Mouse (Mus musculus): ENCODE results near the gene Slc23a4. TPM values are rescaled to one million over a fixed set of nuclear protein-coding genes. Genes with fewer than 3 reads are reported as not detected.

The Slc23a4 gene
- total RNA-seq, 2 experiments from 2014 or later, result 1.0 to 1.6 TPM

GRCm38 (mm10) chr6:34964550-34964949, 23.7 kb downstream of the Slc23a4 start:
- no peak for DNase-seq (ENCODE audit: low spot score in 2 of 2)
- intact Hi-C loops (cut with DNase I), result no loop called here

- intact Hi-C loops (cut with DNase I), result no loop called here
- no peak for DNase-seq (ENCODE audit: low spot score in 2 of 2)
These were observed 29.1 kb downstream of the Slc23a4 start for GRCm38 (mm10) chr6:34959131-34959530.

GRCm38 (mm10) chr6:34955862-34956241, 32.4 kb downstream of the Slc23a4 start:
- intact Hi-C loops (cut with DNase I), result no loop called here
- DNase-seq (ENCODE audit: low spot score in 2 of 2), result no peak

- intact Hi-C loops (cut with DNase I), result no loop called here
- DNase-seq (ENCODE audit: low spot score in 2 of 2), result no peak
These were observed 33.0 kb downstream of the Slc23a4 start for GRCm38 (mm10) chr6:34954926-34955861.

GRCm38 (mm10) chr6:34951956-34952667, 36.1 kb downstream of the Slc23a4 start:
- intact Hi-C loops (cut with DNase I), result no loop called here

GRCm38 (mm10) chr6:34951518-34951917, 36.7 kb downstream of the Slc23a4 start:
- intact Hi-C loops (cut with DNase I), result no loop called here

More at GRCm38 (mm10) chr6:34951956-34952667, 36.1 kb downstream of the Slc23a4 start:
- DNase-seq (ENCODE audit: low spot score in 2 of 2), result no peak

GRCm38 (mm10) chr6:34948461-34948860, 39.7 kb downstream of the Slc23a4 start:
- intact Hi-C loops (cut with DNase I), result no loop called here
- peak in 1 of 2 experiments; percentile 14 for DNase-seq (ENCODE audit: low spot score in 2 of 2)

More at GRCm38 (mm10) chr6:34951518-34951917, 36.7 kb downstream of the Slc23a4 start:
- DNase-seq (ENCODE audit: low spot score in 2 of 2), result no peak

- intact Hi-C loops (cut with DNase I), result no loop called here
- DNase-seq (ENCODE audit: low spot score in 2 of 2), result no peak
These were observed 41.6 kb downstream of the Slc23a4 start for GRCm38 (mm10) chr6:34946486-34947079.

GRCm38 (mm10) chr6:34943499-34943898, 44.7 kb downstream of the Slc23a4 start:
- intact Hi-C loops (cut with DNase I), result no loop called here
- no peak for DNase-seq (ENCODE audit: low spot score in 2 of 2)

GRCm38 (mm10) chr6:34942446-34942845, 45.8 kb downstream of the Slc23a4 start:
- intact Hi-C loops (cut with DNase I), result no loop called here
- no peak for DNase-seq (ENCODE audit: low spot score in 2 of 2)

GRCm38 (mm10) chr6:34941496-34941895, 46.7 kb downstream of the Slc23a4 start:
- no peak for DNase-seq (ENCODE audit: low spot score in 2 of 2)
- intact Hi-C loops (cut with DNase I), result no loop called here

- no peak for DNase-seq (ENCODE audit: low spot score in 2 of 2)
- intact Hi-C loops (cut with DNase I), result no loop called here
These were observed 48.8 kb downstream of the Slc23a4 start for GRCm38 (mm10) chr6:34939451-34939850.

- DNase-seq (ENCODE audit: low spot score in 2 of 2), result no peak
- intact Hi-C loops (cut with DNase I), result no loop called here
These were observed 49.3 kb downstream of the Slc23a4 start for GRCm38 (mm10) chr6:34938929-34939325.

GRCm38 (mm10) chr6:34938280-34938928, 49.8 kb downstream of the Slc23a4 start:
- intact Hi-C loops (cut with DNase I), result no loop called here
- no peak for DNase-seq (ENCODE audit: low spot score in 2 of 2)

- intact Hi-C loops (cut with DNase I), result no loop called here
These were observed 51.5 kb downstream of the Slc23a4 start for GRCm38 (mm10) chr6:34936743-34937142.

GRCm38 (mm10) chr6:34932633-34933032, 55.6 kb downstream of the Slc23a4 start:
- intact Hi-C loops (cut with DNase I), result no loop called here
- DNase-seq (ENCODE audit: low spot score in 2 of 2), result no peak

More at GRCm38 (mm10) chr6:34936743-34937142, 51.5 kb downstream of the Slc23a4 start:
- DNase-seq (ENCODE audit: low spot score in 2 of 2), result no peak

GRCm38 (mm10) chr6:34927594-34927993, 60.6 kb downstream of the Slc23a4 start:
- DNase-seq (ENCODE audit: low spot score in 2 of 2), result no peak
- intact Hi-C loops (cut with DNase I), result loop anchor here (5.0 kb wide), 1 partner anchor 415 kb away; no protein-coding TSS in a partner anchor

- intact Hi-C loops (cut with DNase I), result loop anchor here (5.0 kb wide), 1 partner anchor 415 kb away; no protein-coding TSS in a partner anchor
- peak; percentile 64 to 71 for DNase-seq (ENCODE audit: low spot score in 2 of 2)
These were observed 61.0 kb downstream of the Slc23a4 start for GRCm38 (mm10) chr6:34927156-34927555.

GRCm38 (mm10) chr6:34921941-34922340, 66.3 kb downstream of the Slc23a4 start:
- intact Hi-C loops (cut with DNase I), result no loop called here
- peak; percentile 9 to 25 for DNase-seq (ENCODE audit: low spot score in 2 of 2)

All from left cerebral cortex, postnatal 25 days (tissue).